ENCODE assay signal across 8 mouse cellular contexts in the genomic region with DNA sequence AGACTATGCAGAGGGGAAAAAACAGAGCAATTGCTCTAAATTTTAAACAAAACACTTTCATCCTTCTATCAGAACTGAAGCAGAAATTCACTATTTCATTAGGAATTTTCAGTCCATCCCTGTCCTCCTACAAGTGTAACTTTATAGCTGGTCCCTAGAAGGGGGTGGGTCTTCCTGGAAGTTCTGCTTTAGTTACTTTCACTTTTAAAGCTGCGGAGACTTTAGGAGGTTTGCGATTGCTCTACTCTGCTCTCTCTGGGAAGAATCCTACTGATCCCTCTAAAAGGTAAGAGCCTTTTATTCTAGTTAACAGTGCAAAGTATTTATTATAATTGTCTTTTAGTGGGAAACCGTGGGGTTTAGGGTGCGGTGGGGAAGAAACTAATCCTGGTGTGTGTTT. TPM values are rescaled to one million over a fixed set of nuclear protein-coding genes. Genes with fewer than 3 reads are reported as not detected.
A peak's percentile ranks its signal among the peaks of the same experiment; 100 is the strongest.
DNase-seq lines count a peak whose midpoint lies in the region; ATAC-seq and TF ChIP-seq lines count a peak whose summit lies in the region.

TSS of gene Vwa5a (plus strand) at position 167 of the 400 bp plus-strand sequence.

- peak within 1 kb of the TSS; percentile 61 for H3K4me2 ChIP-seq in embryonic facial prominence, embryonic 12.5 days (replicated peaks)
- H3K4me2 ChIP-seq in stomach, postnatal 0 days (replicated peaks; ENCODE audit: low read depth), result peak within 1 kb of the TSS; percentile 63

- TF ChIP-seq CTCF in C2C12 (IDR thresholded peaks at IDR 0.05; ENCODE audit: control insufficient read depth, insufficient read depth, insufficient read length), result no peak
- TF ChIP-seq CTCF in stomach, postnatal 0 days (IDR thresholded peaks at IDR 0.05; ENCODE audit: low read depth), result no peak

- H3K4me1 ChIP-seq in embryonic facial prominence, embryonic 12.5 days, result peaks cover 9% of the 10 kb centered on the region; the same call in 1 of the 2 replicates
- H3K4me1 ChIP-seq in stomach, postnatal 0 days (replicated peaks; ENCODE audit: control insufficient read depth, insufficient read depth), result peaks cover 7% of the 10 kb centered on the region; the same call in 1 of the 2 replicates

- WGBS in embryonic facial prominence, embryonic 12.5 days, result 1% methylated on average over 4 of the region's 4 CpGs
- WGBS in stomach, postnatal 0 days, result 0% methylated on average over 4 of the region's 4 CpGs

- H3K4me3 ChIP-seq in C2C12 (ENCODE audit: insufficient read depth, poor library complexity, severe bottlenecking), result peak within 1 kb of the TSS; percentile 48
- H3K4me3 ChIP-seq in embryonic facial prominence, embryonic 12.5 days, result peak within 1 kb of the TSS; percentile 44
- H3K4me3 ChIP-seq in stomach, postnatal 0 days (ENCODE audit: low read depth, low read length), result peak within 1 kb of the TSS; percentile 53

- peak within 1 kb of the TSS; percentile 40 for H3K9ac ChIP-seq in embryonic facial prominence, embryonic 12.5 days
- H3K9ac ChIP-seq in stomach, postnatal 0 days (ENCODE audit: low read length), result peak within 1 kb of the TSS; percentile 63

- no peak for ATAC-seq in embryonic facial prominence, embryonic 12.5 days (ENCODE audit: insufficient number of reproducible peaks, insufficient read depth, low FRiP score, low TSS enrichment)
- peak; percentile 89 for ATAC-seq in stomach, postnatal 0 days (ENCODE audit: low FRiP score, low TSS enrichment)

- H3K27ac ChIP-seq in embryonic facial prominence, embryonic 12.5 days, result peak within 1 kb of the TSS; percentile 9
- H3K27ac ChIP-seq in stomach, postnatal 0 days (replicated peaks), result peak within 1 kb of the TSS; percentile 81

- DNase-seq in Muller cell, postnatal 12 days (ENCODE audit: inconsistent ontology term), result peak; percentile 77
- peak; percentile 79 for DNase-seq in heart, adult 8-10 months (ENCODE audit: low spot score)
- DNase-seq in kidney, adult 9 months, result peak; percentile 75
- DNase-seq in lung, postnatal 36 days, result peak; percentile 82
- no peak for DNase-seq in stomach, postnatal 0 days (ENCODE audit: low spot score)
- no peak for DNase-seq in right cerebral cortex, postnatal 36 days (ENCODE audit: low spot score in 2 of 2)

- peaks cover 2% of the 10 kb centered on the region for H3K36me3 ChIP-seq in C2C12 (ENCODE audit: control insufficient read depth, insufficient read depth)
- H3K36me3 ChIP-seq in embryonic facial prominence, embryonic 12.5 days, result peaks cover 2% of the 10 kb centered on the region; the same call in 1 of the 2 replicates
- peaks cover 3% of the 10 kb centered on the region for H3K36me3 ChIP-seq in stomach, postnatal 0 days (ENCODE audit: control insufficient read depth, insufficient read depth, low read length)

- no peaks in the 10 kb centered on the region for H3K79me3 ChIP-seq in C2C12 (ENCODE audit: low read depth)

- H3K9me3 ChIP-seq in embryonic facial prominence, embryonic 12.5 days, result no peaks in the 10 kb centered on the region
- no peaks in the 10 kb centered on the region for H3K9me3 ChIP-seq in stomach, postnatal 0 days (ENCODE audit: control insufficient read depth, low read length)

- TF ChIP-seq EP300 in stomach, postnatal 0 days (optimal IDR thresholded peaks at IDR 0.05), result no peak

- no peaks in the 10 kb centered on the region for H3K27me3 ChIP-seq in C2C12 (ENCODE audit: control insufficient read depth, insufficient read depth, insufficient read length)
- no peaks in the 10 kb centered on the region for H3K27me3 ChIP-seq in embryonic facial prominence, embryonic 12.5 days
- H3K27me3 ChIP-seq in stomach, postnatal 0 days (ENCODE audit: control insufficient read depth, insufficient read depth, low read length), result no peaks in the 10 kb centered on the region

- H3K79me2 ChIP-seq in C2C12 (ENCODE audit: control insufficient read depth, insufficient read depth), result no peaks in the 10 kb centered on the region

- no peak within 1 kb of the TSS for H3ac ChIP-seq in C2C12 (ENCODE audit: control insufficient read depth, insufficient read length, low read depth)

TF ChIP-seq in C2C12, 6 proteins besides CTCF, POLR2A, EP300 and RAD21:
- TF ChIP-seq MYOG (IDR thresholded peaks at IDR 0.05; ENCODE audit: control insufficient read depth, extremely low read depth, insufficient read length), result no peak
- no peak for TF ChIP-seq MAX (IDR thresholded peaks at IDR 0.05)
- TF ChIP-seq FOSL1 (IDR thresholded peaks at IDR 0.05; ENCODE audit: insufficient read depth, low read length, poor library complexity, severe bottlenecking), result no peak
- TF ChIP-seq CEBPB (IDR thresholded peaks at IDR 0.05; ENCODE audit: low read depth), result no peak
- no peak for TF ChIP-seq USF1 (IDR thresholded peaks at IDR 0.05; ENCODE audit: low read depth)
- no peak for TF ChIP-seq MYOD1 (IDR thresholded peaks at IDR 0.05; ENCODE audit: control insufficient read depth, insufficient read length, low read depth)

RNA-seq across cellular contexts. Expression of gene Vwa5a, which starts in this region (rescaled TPM):
- 6.3 TPM for polyA plus RNA-seq in C2C12 (2012; fragmentation: generic; extraction: Trizol)
- 16.3 and 16.4 TPM in 2 replicates for polyA plus RNA-seq in embryonic facial prominence, embryonic 12.5 days (2016; fragmentation: Nextera tagmentation; extraction: Ambion mirVana)
- 10 to 100 TPM; 18.4 to 25.0 (median 22.9) TPM for total RNA-seq in heart, adult 8-10 months (2022)
- 17.1 and 18.2 TPM in 2 replicates for polyA plus RNA-seq in stomach, postnatal 0 days (2015; fragmentation: Nextera tagmentation; extraction: Ambion mirVana)

Comparison
In these comparisons a context has a peak if more than half of its experiments do, and no peak if none do; other contexts are left out.
1. DNase-seq: peak in Muller cell, postnatal 12 days (single experiment), heart, adult 8-10 months (single experiment), kidney, adult 9 months (single experiment) and lung, postnatal 36 days (single experiment); none in stomach, postnatal 0 days (single experiment) and right cerebral cortex, postnatal 36 days (0 of 2).
2. Peak in every context shown above with its lines, with median percentiles within 50 percentile points of each other: H3K4me3 ChIP-seq.